Mouse (Mus musculus) monocyte, adult 5-6 weeks (primary cell): ENCODE data around the gene H1fnt. TPM values are rescaled to one million over a fixed set of nuclear protein-coding genes. Genes with fewer than 3 reads are reported as not detected.

ENCODE experiments used
- total RNA-seq: library from RNA; stranded (forward); fragments of 200-1000, 200-491, 200-594 nt; gene quantifications from 3 replicates; pipeline ENCODE4 v1.2.3, GENCODE M21; 2017

Gene H1fnt
- total RNA-seq, 1 experiment from 2014 or later, result not detected

Other genes with a start within 250 kb of the H1fnt start
- gene Pfkm, start 164.7 kb downstream of the H1fnt start, total RNA-seq, result 2.6 to 3.4 TPM (median 3.3 TPM) in 3 replicates
- gene Senp1, start 163.5 kb downstream of the H1fnt start, total RNA-seq, result 39.4 to 66.2 TPM (median 59.8 TPM) in 3 replicates
- gene Asb8, start 91.7 kb downstream of the H1fnt start, total RNA-seq, result 21.4 to 28.3 TPM (median 21.7 TPM) in 3 replicates
- not detected in 3 replicates for gene Ccdc184, start 90.1 kb downstream of the H1fnt start, total RNA-seq
- not detected in 3 replicates for gene Olfr288, start 61.8 kb downstream of the H1fnt start, total RNA-seq
- gene Gm44579, start 36.3 kb downstream of the H1fnt start, total RNA-seq, result not detected in 3 replicates
- not detected in 3 replicates for gene Olfr287, start 36.2 kb downstream of the H1fnt start, total RNA-seq
- not detected in 3 replicates for gene Olfr286, start 22.8 kb downstream of the H1fnt start, total RNA-seq
- not detected in 3 replicates for gene Zfp641, start 38.9 kb upstream of the H1fnt start, total RNA-seq
- gene Olfr285, start 60.1 kb upstream of the H1fnt start, total RNA-seq, result not detected in 3 replicates
- gene Olfr284, start 83.7 kb upstream of the H1fnt start, total RNA-seq, result not detected in 3 replicates
- not detected in 3 replicates for gene Olfr283, start 123.7 kb upstream of the H1fnt start, total RNA-seq
- not detected in 3 replicates for gene Olfr282, start 173.9 kb upstream of the H1fnt start, total RNA-seq
- gene Olfr281, start 195.3 kb upstream of the H1fnt start, total RNA-seq, result not detected in 3 replicates
- not detected in 3 replicates for gene OR5BS1P, start 212.6 kb upstream of the H1fnt start, total RNA-seq
- gene Lalba, start 225.4 kb upstream of the H1fnt start, total RNA-seq, result not detected in 3 replicates
- not detected in 3 replicates for gene Olfr279, start 235.1 kb upstream of the H1fnt start, total RNA-seq